Mouse (Mus musculus): ENCODE data around the gene Esrrg. TPM values are rescaled to one million over a fixed set of nuclear protein-coding genes. Genes with fewer than 3 reads are reported as not detected.

Gene Esrrg
- total and polyA plus RNA-seq, 3 experiments = 0.01 TPM; not detected in 2

DNA sequence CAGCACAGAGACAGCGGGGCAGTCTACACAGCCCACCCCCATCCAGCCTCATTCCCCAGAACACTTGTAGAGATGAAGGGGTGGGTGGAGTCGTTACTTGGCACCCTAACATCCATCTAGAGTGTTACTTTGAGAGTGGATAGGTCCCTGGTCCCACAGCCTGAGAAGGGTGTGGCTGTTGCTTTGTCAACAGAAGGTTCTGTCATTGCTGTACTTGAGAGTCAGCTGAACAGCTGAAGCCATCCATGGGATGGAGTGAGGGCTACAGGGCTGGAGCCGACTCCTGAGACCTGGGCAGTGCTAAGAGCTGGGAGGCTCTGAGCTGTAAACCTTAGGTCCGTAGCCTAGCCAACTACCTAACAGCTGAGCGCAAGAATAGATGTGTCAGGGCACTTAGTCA, 352.9 kb downstream of the Esrrg start:
- H3K36me3 ChIP-seq (ENCODE audit: control insufficient read depth in 1 of 2, insufficient read depth in 2 of 2, low read length in 2 of 2) = no peaks in the 10 kb centered on the region
- H3K4me3 ChIP-seq (ENCODE audit: control insufficient read depth in 1 of 2, insufficient read depth in 1 of 2, low read depth in 2 of 2, low read length in 2 of 2) = no peak overlapping the region
- H3K9me3 ChIP-seq (replicated peaks; ENCODE audit: insufficient read depth, low read length) = no peaks in the 10 kb centered on the region
- TF ChIP-seq TBP (IDR thresholded peaks at IDR 0.05; ENCODE audit: low read depth, low read length) = no peak
- no peak for TF ChIP-seq ZKSCAN1 (IDR thresholded peaks at IDR 0.05; ENCODE audit: low read depth, low read length)
- no peak for TF ChIP-seq ZC3H11A (IDR thresholded peaks at IDR 0.05; ENCODE audit: low read depth, low read length)
- TF ChIP-seq TCF12 (IDR thresholded peaks at IDR 0.05; ENCODE audit: low read depth, low read length) = no peak
- no peak for TF ChIP-seq UBTF (IDR thresholded peaks at IDR 0.05; ENCODE audit: borderline replicate concordance, insufficient read depth, low read depth, low read length)
- no peak for TF ChIP-seq USF2 (IDR thresholded peaks at IDR 0.05; ENCODE audit: borderline replicate concordance in 1 of 2, insufficient read depth in 1 of 2, low read depth in 1 of 2, low read length in 2 of 2)
- no peak for TF ChIP-seq MAZ (IDR thresholded peaks at IDR 0.05; ENCODE audit: low read depth, low read length)
- no peak for TF ChIP-seq MAX (IDR thresholded peaks at IDR 0.05; ENCODE audit: low read length)
- TF ChIP-seq MYC (IDR thresholded peaks at IDR 0.05; ENCODE audit: low read depth, low read length) = no peak
- no peak for TF ChIP-seq E2F4 (IDR thresholded peaks at IDR 0.05; ENCODE audit: borderline replicate concordance, low read depth, low read length)
- TF ChIP-seq NRF1 (IDR thresholded peaks at IDR 0.05; ENCODE audit: insufficient read depth, low read depth, low read length, poor library complexity, severe bottlenecking) = no peak
- TF ChIP-seq USF1 (IDR thresholded peaks at IDR 0.05; ENCODE audit: low read depth, low read length) = no peak
- no peak for TF ChIP-seq RCOR1 (IDR thresholded peaks at IDR 0.05; ENCODE audit: low read depth, low read length)
- TF ChIP-seq MXI1 (IDR thresholded peaks at IDR 0.05; ENCODE audit: low read depth, low read length) = no peak
- TF ChIP-seq POLR2AphosphoS2 (IDR thresholded peaks at IDR 0.05; ENCODE audit: low read length) = no peak
- no peak for TF ChIP-seq ETS1 (IDR thresholded peaks at IDR 0.05; ENCODE audit: low read depth, low read length)
- TF ChIP-seq HCFC1 (IDR thresholded peaks at IDR 0.05; ENCODE audit: low read depth, low read length) = no peak
- no peak for TF ChIP-seq MYB (IDR thresholded peaks at IDR 0.05; ENCODE audit: low read depth, low read length)
- TF ChIP-seq CTCF (IDR thresholded peaks at IDR 0.05 in 2 of 3, conservative IDR thresholded peaks at IDR 0.05 in 1 of 3; ENCODE audit: control insufficient read depth in 1 of 3, insufficient read depth in 1 of 3, low read depth in 2 of 3, low read length in 3 of 3, poor library complexity in 1 of 3, severe bottlenecking in 1 of 3) = no peak
- no peak for DNase-seq (ENCODE audit: low read depth, low spot score)
- H3K79me2 ChIP-seq (ENCODE audit: control insufficient read depth, insufficient read depth, low read length, poor library complexity) = no peaks in the 10 kb centered on the region
- H3K4me1 ChIP-seq (ENCODE audit: control insufficient read depth in 1 of 2, insufficient read depth in 2 of 2, low read length in 2 of 2) = no peaks in the 10 kb centered on the region
- no peaks in the 10 kb centered on the region for H3K27me3 ChIP-seq (ENCODE audit: control insufficient read depth in 1 of 2, insufficient read depth in 2 of 2, low read length in 2 of 2)
- no peak overlapping the region for H3K9ac ChIP-seq (ENCODE audit: control insufficient read depth, low read depth, low read length, poor library complexity, severe bottlenecking)
- no peak overlapping the region for H3K27ac ChIP-seq (ENCODE audit: control insufficient read depth, low read depth, low read length)
